Mouse (Mus musculus) thymus, adult 2 months (tissue): ENCODE measurements around the gene Cyth1.

Source experiments
- CTCF ChIP-seq: fragments of 200-500 bp; IDR thresholded peaks from 2 replicates; pipeline ENCODE4 v1.5.1; 2012; ENCODE audit warnings: mild to moderate bottlenecking, control low read depth, low read length, moderate library complexity, borderline replicate concordance; ENCODE audit not compliant: control insufficient read depth, poor library complexity, insufficient read depth; ENCODE audit errors: extremely low read depth
- POLR2A ChIP-seq: fragments of 200-500 bp; IDR thresholded peaks from 2 replicates; pipeline ENCODE4 v1.6.1; 2012; ENCODE audit warnings: mild to moderate bottlenecking, low read length, control low read depth, moderate library complexity; ENCODE audit not compliant: control insufficient read depth, poor library complexity, insufficient read depth; ENCODE audit errors: extremely low read depth

DNA sequence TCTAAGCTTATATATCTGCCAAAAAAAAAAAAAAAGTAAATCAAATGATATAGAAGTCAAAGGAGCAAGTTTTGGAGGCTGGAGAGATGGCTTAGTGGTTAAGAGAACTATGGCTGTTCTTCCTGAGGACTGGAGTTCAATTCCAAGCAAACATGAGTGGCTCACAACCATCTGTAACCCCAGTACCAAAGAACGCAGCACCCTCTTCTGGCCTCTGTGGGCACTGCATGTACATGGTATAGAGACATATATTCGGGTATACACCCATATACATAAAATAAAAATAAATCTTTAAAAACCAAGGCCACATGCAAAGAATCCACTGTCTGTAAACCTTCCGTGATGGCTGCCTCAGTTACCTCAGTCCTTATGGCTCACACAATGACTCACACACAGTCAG is 21.4 kb upstream of the Cyth1 start:
- no peak for TF ChIP-seq POLR2A
- TF ChIP-seq CTCF: no peak
